Mouse (Mus musculus) adrenal gland, postnatal 36 days (tissue): ENCODE results near the gene Zg16. TPM values are rescaled to one million over a fixed set of nuclear protein-coding genes. Genes with fewer than 3 reads are reported as not detected.

Source experiments
- DNase-seq, 2 experiments: peaks; one replicate each; pipeline ENCODE4 v3.0.0; 2021; ENCODE audit warnings: mixed read lengths in 1 of 2
- total RNA-seq, 2 experiments: library from RNA; stranded (reverse); gene quantifications; 2 replicates each; pipeline ENCODE4 v1.2.3; 2021

The Zg16 gene
- total RNA-seq, 2 experiments from 2014 or later, result not detected

DNA sequence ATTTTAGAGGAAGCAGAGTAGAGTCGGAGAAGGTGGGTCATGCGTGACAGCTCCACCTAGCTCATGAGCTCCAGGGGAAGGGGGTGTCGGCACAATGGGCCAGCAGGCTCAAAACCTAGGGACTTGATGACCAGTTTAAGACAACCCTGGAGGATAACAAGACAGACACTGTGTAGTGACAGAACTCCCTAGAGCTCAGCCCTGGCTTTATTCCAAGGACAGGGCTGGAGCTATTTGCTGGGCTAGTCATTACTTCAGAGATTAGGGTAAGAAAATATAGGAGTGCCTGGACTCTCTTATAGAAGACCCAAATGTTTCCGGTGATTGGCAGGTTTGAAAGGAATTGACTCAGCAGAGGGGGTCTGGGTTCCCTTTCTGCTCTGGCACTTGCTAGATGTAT lies 13.9 kb downstream of the Zg16 start:
- DNase-seq, result peak; percentile 62 to 70

DNA sequence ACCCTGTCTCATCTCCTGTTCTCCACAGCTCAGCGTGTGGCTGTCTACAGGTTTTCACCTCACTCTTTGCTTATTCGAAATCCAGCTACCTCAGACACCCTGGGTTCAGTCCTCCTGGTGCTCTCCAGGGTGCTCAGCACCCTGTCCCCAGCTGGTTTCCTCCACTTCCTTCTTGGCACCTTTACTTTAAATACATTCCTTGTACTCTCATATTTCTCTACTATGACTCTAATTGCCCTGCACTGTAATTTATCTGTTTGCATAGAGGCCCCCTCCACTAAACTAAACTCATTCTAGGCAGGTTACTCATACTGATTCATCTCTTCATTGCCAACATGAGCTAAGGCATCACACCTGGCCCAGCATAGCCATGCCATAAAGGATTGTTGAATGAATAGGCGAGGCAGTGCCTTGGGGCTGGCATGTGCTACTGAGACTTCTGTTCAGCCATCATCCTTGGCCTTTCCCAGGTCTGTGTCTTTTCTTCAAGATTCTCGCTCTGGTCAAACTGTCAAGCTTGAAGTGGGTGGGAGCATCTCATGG lies 16.2 kb downstream of the Zg16 start:
- DNase-seq, result no peak

DNA sequence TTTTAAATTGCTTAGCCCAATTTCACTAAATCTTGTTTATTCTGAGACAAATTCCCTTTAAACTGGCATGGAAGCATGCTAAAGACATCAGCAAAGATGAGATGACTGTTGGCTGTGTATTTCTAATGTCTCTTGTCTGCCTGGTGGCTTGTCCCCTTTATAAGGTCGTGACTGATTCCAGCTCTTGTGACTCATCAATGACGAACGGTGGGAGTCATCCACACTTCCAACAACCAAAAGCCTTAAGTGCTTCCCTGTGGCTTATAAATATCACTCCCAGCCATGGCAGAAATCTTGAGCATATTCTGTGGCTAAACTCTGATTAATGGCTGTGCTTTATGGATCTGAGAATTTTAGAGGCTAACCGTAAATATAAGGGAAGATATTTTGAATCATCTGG lies 20.8 kb downstream of the Zg16 start:
- DNase-seq, result peak; percentile 58 to 66

DNA sequence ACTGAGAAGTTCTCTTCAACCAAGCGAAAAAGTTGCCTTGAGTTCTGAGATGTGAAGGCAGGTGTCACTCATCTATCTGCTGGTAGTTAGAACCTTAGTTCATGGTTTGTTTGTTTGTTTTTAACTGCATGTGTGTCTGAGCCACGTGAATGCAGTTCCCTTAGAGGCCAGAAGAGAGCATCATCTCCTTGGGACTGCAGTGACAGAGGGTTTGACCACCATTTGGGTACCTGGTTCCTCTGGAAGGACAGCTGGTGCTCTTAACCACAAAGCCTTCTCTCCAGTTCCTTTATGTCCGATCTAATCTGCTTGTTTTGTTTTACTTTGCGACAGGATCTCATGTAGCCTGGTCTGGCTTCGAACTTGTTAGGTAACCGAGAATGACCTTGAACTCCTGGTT lies 21.6 kb downstream of the Zg16 start:
- DNase-seq, result no peak

DNA sequence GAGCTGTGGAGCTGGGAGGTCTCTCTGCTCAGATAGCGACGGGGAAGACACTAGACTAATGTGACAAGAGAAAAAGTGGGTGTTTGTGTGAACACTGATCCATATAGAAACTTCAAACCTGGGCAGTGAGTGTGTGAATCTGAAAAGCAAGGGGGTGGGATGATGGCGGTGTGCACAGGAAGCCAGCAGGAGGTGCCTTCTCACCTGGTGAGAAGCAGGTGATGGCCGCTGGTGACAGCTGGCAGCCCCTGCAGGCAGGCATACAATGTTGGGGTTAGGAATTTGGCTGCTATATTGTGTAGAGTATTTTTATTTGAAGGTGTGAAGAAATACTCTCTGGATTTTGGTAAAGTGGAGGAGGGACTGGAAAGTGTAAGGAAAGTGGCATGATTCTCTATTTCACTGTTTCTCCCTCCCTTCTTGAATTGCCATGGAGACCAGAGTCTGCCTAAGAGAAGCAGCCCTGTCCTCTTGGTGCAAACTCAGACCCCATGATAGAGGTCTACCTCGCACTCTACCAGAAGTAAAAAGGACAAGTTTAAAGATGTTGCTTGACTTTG lies 32.0 kb downstream of the Zg16 start:
- no peak for DNase-seq

DNA sequence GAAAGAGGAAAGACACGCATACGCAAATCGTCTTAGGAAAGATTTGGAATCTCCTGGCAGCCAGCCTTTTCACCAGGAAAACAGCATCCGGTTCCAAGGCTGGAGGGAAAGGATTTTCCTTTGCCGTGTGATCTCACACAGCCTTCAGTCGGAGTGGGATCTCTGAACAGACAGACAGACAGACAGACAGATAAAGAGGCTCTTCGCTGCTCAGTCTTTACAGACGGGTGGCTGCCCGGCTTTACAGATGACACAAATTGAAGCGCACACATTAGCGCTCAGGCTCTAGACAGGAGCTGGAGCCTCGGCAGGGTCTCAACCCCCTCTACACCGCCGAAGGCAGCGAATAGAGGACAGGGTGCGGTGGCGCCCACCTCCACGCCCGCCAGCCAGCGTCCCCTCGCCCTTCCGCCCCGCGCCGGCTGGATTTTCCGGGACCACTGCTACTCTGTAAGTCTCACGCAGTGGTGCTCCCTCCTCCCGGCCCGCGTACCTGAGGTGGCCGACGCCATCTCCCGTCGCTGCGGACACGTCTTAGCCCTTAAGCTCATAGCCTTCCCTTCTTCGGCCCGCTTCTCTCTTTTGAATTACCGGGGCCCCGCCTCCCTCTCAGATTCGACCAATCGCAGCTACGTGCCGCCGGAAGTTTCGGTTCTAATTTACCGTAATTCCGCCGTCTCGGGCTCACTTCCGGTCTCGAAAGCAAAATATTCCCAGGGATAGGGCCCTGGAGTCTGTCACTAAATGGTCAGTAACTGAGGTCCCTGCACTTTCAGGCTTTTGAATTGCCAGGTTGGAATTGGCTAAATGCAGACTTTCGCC lies 45.1 kb downstream of the Zg16 start, which contains the start of gene Kif22:
TSS of gene Kif22 (minus strand) at position 621 of the 822 bp plus-strand sequence.
- DNase-seq, result peak; percentile 91

DNA sequence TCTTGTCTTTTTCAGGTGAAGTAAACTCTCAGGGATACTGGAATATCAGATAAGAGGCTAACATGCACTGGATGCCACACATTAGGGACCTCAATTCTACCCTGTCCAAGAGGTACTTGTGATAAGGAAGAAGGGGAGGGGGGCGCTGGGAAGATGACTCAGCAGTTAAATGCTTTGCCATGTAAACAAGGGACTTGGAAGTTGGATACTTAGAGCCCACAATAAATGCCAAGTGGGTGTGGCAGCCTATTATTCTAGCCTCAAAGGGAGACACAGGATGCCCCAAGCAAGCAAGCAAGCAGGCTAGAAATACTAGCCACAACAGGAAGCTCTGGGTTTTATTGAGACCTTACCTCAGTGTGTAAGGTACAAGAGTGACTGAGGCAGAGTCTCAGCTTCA lies 55.9 kb downstream of the Zg16 start:
- no peak for DNase-seq

DNA sequence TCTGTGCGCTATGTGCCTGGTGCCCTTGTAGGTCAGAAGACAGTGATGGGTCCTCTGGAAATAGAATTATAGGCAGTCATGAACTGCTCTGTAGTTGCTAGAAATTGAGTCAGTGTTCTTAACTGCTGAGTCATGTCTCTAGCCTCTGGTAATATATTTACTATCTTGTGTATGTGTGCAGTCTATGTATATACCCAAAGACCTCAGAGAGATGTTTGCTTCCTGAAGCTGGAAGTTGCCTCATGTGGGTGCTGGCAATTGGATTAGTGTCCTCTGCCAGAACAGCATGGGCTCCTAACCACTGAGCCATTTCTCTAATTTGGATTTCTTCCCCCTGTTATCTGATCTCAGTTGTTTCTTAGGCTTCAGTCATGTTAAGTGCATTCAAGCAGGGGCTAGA lies 57.0 kb downstream of the Zg16 start:
- no peak for DNase-seq

DNA sequence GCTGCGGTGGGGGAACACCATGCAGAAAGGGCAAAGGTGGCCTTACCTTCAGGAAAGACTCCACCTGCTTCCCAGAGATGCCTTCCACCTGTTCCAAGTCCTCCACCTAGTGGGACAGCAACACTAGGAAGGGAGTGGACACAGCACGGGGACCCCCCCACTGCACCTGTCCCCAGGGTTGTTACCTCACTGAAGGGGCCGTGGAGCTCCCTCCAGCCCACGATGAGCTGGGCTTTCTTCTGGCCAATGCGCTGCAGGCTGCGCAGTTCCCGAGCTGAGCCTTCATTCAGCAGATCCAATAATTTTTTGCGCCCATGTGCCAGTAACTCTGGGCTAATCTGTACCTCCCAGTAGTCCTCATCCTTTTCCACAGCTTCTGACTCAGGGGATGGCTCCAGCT lies 59.2 kb downstream of the Zg16 start:
- DNase-seq, result no peak

DNA sequence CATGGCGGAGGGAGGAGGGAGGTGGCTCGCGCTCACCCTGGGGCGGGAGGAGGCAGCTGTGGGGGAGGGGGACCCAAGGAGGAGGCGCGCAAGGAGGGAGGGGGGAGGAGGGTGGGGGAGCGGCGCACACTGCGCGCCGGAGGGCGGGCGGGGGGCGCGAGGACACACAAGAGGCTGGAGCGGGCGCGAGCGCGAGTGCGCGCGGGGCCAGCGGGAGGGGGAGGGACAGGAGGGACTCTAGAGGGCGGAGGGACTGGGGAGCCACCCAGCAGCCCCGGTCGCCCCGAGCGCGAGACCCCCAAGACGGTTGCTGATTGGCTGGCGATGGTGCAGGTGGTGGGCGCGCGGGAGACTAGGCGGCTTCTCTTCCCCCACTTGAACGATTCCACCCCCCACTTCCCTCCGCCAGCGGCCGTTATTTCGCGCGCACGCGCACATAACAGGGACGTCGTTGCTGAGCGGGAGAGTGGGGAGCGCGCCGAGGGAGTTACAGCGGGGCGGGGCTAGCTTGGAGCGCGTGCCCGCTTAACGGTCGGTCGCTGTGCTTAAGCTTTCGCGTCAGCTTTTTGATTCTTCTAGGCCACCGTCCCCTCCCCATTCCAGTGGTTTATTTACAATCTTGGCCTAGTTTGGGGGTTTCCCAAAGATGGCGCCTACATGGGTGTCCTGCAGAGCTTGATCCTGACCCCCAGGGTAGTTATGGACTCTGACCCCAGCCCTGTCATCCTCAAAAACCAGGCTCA lies 60.0 kb downstream of the Zg16 start, which contains the start of gene Maz:
TSS of gene Maz (minus strand) at position 54 of the 743 bp plus-strand sequence.
- peak; percentile 99 to 100 for DNase-seq

DNA sequence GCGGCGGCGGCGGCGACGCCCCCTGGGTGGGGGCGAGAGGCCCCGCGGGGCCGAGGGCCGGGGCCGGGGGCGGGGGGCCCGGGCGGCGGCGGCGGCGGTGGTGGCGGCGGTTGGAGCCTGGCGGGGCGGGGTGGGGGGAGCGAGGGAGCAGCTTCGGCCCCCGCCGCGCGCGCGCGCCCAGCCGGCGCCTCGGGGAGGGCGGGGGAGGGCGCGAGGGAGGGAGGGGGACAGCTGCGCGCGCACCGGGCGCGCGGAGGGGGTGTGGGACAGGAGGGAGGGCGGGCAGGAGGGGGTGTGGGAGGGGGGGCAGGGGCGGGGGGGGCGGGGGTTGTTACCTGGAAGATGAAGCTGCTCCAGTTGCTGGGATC lies 60.5 kb downstream of the Zg16 start:
- DNase-seq, result peak in 1 of 2 experiments; percentile 93

DNA sequence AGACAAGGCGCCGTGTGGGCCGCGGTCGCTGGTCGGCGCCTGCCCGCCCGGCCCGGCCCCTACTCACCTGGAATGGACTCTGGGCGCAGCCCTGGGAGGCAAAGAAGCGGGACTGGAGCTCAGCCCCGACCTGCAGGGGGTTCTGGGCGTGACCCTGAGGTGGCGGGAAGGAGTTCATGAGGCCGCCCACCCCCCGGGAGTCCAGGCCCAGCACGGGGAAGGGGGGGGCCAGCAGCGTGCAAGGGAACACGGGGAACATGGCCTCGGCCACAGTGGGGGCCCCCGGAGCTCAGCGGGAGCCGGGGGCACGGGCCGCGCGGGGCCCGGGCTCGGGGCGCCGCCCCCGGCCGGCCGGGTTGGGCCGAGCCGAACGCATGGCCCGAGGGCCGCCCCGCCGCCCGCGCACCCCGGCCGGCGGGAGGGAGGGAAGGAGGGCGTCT lies 60.9 kb downstream of the Zg16 start:
- DNase-seq, result peak; percentile 59 to 80

DNA sequence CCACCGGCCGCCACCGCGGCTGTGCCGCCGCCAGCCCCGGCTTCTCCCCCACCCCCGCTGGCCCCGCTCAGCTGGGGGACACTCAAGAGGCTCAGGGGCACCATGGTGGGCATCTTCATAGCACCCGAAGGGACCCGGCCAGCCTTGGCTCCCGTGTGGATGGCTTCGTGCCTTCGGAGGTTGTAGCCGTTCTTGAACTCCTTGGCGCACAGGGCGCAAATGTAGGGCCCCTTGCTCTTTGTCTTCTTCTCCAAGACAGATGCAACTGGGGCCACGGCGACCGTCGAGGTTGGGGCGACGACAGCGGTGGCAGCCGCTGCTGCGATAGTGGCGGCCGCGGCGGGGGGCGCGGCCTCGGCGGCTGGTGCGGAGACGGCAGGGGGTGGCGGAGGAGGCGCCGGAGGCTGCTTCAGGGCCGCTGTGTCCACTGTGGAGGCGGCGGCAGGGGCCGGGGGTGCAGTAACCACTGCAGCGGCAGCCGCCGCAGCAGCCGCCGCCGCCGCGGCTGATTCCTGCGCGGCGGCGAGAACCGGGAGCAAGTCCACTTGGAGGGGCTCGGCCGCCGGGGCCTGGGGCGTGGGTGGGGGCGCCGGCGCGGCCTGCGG lies 61.5 kb downstream of the Zg16 start:
- DNase-seq, result peak; percentile 66 to 79

DNA sequence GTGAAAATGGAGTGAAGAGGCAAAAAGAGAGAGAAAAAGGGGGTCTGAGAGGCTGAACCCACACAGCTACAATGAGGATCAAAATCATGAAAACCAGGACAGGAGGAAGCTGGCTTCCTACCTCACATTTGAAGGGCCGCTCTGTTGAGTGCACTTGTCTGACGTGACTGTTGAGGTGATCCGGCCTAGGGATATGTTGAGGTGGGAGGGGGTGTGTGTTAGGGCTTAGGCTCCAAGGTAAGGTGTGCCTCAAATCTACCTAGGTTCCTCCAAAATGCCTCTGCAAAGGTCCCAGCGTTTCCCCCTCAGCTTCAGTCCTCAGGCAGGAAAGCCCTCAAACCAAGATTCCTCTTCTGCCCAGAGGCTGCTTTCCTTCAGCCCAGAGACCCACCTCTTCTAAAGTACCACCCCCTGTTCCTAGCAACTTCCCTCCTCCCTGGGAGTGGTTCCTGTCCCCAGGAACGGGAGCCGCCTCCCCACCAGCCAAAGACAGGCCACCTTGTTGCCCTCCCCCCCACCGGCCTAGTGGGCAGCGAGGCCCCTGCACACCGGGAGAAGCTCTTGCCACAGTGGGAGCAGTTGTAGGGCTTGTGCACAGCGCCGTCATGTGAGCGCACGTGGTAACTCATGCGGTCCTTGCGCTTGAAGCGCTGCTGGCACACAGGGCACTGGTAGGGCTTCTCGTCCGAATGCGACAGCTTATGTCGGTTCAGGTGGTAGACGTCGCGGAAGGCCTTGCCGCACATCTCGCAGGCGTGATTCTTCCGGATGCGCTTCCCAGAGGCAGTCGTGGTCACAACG lies 62.2 kb downstream of the Zg16 start:
- peak; percentile 83 to 84 for DNase-seq

DNA sequence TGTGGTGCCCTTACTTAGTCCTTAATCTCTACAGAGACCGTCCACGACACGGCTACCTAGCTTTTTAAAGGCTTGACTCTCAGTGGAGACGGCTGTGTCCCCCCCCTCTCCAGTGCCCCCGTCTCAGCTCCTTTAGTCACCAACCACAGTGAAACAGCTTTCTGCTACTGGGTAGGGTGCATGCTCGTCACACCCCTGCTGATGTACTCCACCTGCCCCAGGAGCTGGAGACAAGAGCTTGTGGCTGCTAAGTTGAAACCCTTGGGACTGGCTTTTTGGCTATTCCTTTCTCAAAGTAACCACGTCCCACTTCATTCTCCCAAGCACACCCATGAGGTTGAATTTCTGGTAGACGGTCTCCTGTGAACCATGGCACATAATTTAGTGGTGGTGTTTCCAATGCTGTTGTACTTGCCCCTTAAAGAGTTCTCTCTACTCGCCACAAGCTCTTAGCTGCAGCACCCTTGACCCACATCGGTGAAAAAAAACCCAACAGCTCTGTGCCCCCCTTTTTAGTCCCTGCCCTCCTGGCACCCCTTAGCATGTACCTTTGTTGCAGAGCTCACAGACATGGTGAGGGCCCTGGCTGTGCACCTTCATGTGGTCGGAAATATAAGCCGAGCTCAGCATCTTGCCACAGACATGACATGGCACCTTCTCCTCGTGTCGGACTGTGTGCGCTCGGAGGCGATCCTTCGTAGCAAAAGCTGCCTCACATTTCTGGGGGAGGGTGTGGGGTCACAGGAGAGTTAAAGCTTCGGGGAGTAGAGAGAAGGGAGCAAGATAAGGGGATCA lies 63.0 kb downstream of the Zg16 start:
- no peak for DNase-seq

DNA sequence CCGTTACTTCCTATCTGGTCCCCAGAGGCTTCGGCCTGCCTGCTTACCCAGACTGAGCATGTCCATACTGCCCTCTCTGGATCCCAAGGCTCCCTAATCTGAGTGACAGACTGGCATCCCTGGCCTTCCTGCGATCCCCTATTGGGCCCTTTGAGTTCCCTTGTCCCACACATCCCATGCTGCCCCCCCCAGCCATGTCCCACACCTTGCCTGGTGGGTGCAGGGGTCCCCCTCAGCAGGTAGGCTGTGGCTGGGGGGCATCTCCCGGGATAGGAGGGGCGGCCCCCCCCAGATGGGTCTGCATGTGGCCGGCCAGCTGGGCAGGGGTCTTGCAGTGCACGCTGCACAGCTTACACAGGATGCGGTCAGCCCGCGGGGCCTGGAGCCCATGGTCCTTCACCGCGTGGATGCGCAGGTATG lies 63.8 kb downstream of the Zg16 start:
- DNase-seq, result no peak

DNA sequence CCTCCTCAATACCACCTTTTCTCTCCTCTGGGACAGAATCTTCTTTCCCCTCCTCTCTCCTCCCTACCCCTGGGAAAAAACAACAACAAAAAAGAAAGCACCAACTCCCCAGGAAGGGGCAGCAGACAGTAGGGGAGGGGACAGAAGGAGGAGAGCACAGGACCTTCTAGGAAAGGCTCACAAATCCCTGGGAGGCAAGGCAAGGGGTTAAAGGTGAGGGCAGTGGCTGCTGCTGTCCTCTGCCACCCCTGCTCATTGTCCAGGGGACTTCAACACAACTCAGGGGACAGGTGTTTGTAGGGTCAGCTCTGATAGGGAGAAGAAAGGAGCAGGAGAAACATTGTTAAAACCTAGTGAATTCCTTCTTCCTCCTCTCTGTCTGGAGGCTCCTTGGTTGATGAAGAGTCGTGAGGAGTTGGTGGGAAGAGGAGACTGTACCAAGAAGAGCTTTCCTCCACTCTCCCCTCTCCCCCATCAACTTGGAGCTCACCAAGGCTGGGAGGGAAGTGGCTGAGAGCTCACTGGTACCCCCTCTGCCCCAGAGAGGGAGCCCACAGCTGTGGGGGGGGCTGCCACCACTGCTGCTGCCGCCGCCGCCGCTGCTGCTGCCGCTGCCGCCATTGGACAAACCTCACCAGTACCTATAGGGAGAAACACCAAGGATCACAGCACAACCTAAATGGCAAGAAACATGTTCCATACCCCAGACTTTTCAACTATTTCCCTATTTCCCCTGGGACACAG lies 64.4 kb downstream of the Zg16 start:
- DNase-seq, result no peak

DNA sequence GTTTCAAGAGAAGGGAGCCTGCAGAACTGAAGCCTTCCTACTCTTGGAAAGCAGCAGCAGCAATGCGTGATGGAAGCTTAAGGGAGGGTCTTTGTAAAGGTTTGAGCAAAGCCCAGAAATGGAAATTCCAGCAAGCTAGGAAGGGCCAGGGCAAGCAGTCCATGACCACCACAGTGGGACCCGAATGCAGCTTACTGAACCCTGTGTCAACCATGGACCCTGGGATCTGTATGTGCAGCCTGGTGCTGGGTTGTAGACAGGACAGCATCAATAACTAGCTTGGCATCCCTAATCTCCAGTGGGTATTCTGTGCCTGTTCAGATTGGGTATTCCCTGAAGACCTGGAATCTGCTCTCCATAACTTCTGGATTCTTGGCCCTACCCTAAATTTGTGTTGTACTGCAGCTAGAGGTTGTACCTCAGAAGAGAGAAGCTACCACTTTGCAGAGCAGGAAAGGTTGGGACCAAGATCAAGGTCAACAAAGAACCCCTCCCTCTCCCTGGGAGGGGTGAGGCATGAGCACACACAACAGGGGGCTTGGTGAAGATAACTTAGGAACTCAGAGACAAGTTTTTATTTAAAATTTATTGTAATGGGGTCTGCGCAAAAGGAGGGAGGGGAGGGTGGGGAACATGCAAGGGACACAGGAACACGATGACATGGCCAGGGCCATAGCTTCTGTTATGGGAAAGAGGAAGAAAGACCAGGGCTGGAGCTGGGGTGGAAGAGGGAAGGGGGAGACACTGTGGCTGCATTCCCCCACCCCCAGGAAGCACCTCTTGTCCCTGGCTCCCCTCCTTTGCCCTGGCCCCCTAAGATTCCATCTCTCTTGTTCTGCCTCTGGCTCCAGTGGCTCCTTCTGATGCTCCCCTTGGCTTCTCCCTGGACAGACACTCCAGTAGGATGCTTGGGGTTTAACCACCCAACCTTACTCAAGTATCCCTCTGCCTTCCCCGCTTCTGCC lies 65.3 kb downstream of the Zg16 start:
- no peak for DNase-seq
